1 mouse cellular context compared by ENCODE assay signal in the genomic region with DNA sequence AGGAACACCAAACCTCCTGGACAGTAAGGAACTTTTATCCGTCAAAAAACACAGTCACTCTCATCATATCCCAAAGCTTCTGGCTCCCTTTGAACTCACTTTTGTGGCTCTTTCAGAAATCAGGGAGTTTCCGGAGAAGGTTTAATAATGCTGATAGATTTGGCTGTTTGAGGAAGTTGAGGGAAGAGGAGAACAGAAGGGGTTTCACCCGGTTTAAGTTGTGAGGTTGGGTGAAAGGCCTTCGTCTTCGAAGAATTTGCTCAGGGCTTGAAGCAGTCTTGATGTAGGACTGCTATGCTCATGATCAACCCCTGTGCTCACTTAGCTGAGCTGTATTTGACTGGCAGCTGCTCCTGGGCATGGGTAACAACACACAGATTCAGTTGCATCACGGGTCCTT.
TF ChIP-seq lines count a peak whose summit lies in the region.

No protein-coding gene starts in this region.

TF ChIP-seq in CH12.LX, 34 proteins besides CTCF, POLR2A, EP300 and RAD21 (continued from another document):
- peak; percentile 52 for TF ChIP-seq IRF4 (IDR thresholded peaks at IDR 0.05; ENCODE audit: low read depth, low read length)
- TF ChIP-seq JUND (conservative IDR thresholded peaks at IDR 0.05; ENCODE audit: low read depth, low read length) = peak; percentile 25; the same call in 1 of the 2 replicates
- no peak for TF ChIP-seq ZNF384 (IDR thresholded peaks at IDR 0.05; ENCODE audit: low read depth, low read length)
- TF ChIP-seq UBTF (IDR thresholded peaks at IDR 0.05; ENCODE audit: low read depth, low read length) = no peak
- no peak for TF ChIP-seq JUN (IDR thresholded peaks at IDR 0.05; ENCODE audit: insufficient read depth, low read depth, low read length)
- peak; percentile 65 for TF ChIP-seq ELF1 (IDR thresholded peaks at IDR 0.05; ENCODE audit: low read depth, low read length)
- TF ChIP-seq MYC (IDR thresholded peaks at IDR 0.05; ENCODE audit: low read depth, low read length) = peak; percentile 63
- 0 out of 2 replicates have a peak, but pooled peaks have one; percentile 25 for TF ChIP-seq NRF1 (IDR thresholded peaks at IDR 0.05; ENCODE audit: low read depth, low read length)
- no peak for TF ChIP-seq PAX5 (IDR thresholded peaks at IDR 0.05; ENCODE audit: low read length)
- TF ChIP-seq E2F4 (IDR thresholded peaks at IDR 0.05; ENCODE audit: insufficient replicate concordance, low read depth, low read length) = no peak
